Mouse (Mus musculus) hindbrain, postnatal 0 days (tissue): Measurements from ENCODE around the gene Dennd2a. TPM values are rescaled to one million over a fixed set of nuclear protein-coding genes. Genes with fewer than 3 reads are reported as not detected.

ENCODE experiments used
- ATAC-seq: fragments of 200-750 bp; cut with Nextera tagmentation; 2 replicates; pipeline ENCODE4 v1.8.0; 2017; ENCODE audit warnings: mild to moderate bottlenecking, moderate TSS enrichment, moderate library complexity
- DNase-seq: peaks from one replicate; pipeline ENCODE4 v3.0.0-alpha.2; 2015; ENCODE audit warnings: low spot score
- H3K27ac ChIP-seq: fragments of 300-500 bp; sonication (generic); 2 replicates; pipeline ENCODE4 v1.5.1; 2014; ENCODE audit warnings: mild to moderate bottlenecking
- H3K27me3 ChIP-seq: fragments of 300-500 bp; sonication (generic); 2 replicates; pipeline ENCODE4 v1.6.1; 2014; ENCODE audit warnings: low read length, mixed read lengths; ENCODE audit not compliant: insufficient read depth
- H3K36me3 ChIP-seq: fragments of 300-500 bp; sonication (generic); 2 replicates; pipeline ENCODE4 v1.6.1; 2014; ENCODE audit warnings: low read length, mixed read lengths; ENCODE audit not compliant: insufficient read depth
- H3K4me1 ChIP-seq: fragments of 300-500 bp; sonication (generic); 2 replicates; pipeline ENCODE4 v1.6.1; 2014; ENCODE audit warnings: antibody characterized with exemption, low read length, mixed read lengths; ENCODE audit not compliant: insufficient read depth
- H3K4me2 ChIP-seq: fragments of 300-500 bp; sonication (generic); 2 replicates; pipeline ENCODE4 v1.6.1; 2014; ENCODE audit warnings: low read depth, mild to moderate bottlenecking, low read length, moderate library complexity, mixed read lengths
- H3K4me3 ChIP-seq: fragments of 300-500 bp; sonication (generic); 2 replicates; pipeline ENCODE4 v1.5.1; 2014; ENCODE audit warnings: low read length
- H3K9ac ChIP-seq: fragments of 300-500 bp; sonication (generic); replicated peaks from 2 replicates; pipeline ENCODE4 v1.6.1; 2014; ENCODE audit warnings: mild to moderate bottlenecking, low read length, moderate library complexity, mixed read lengths
- H3K9me3 ChIP-seq: fragments of 300-500 bp; sonication (generic); 2 replicates; pipeline ENCODE4 v1.6.1; 2016; ENCODE audit warnings: low read length, mixed read lengths
- CTCF ChIP-seq: IDR thresholded peaks from 2 replicates; pipeline ENCODE4 v1.5.1; 2016; ENCODE audit warnings: antibody characterized with exemption, control low read depth, low read depth
- WGBS: fragments of 180-500 bp; shearing (Covaris S2); extraction: QIAGEN DNeasy Blood & Tissue Kit; methylation state at CpG from one replicate; pipeline ENCODE4 v1.1.7; 2014; 5-methylcytosine and 5-hydroxymethylcytosine counted together
- polyA plus RNA-seq: library from polyadenylated mRNA; unstranded; fragments of >200 nt; fragmentation: Nextera tagmentation; extraction: Ambion mirVana; gene quantifications from 2 replicates; pipeline ENCODE4 v1.2.1, GENCODE M21; 2015
- total RNA-seq: library from RNA; depleted of rRNA; stranded (reverse); fragments of >200 nt; gene quantifications from 2 replicates; pipeline ENCODE4 v1.2.3, GENCODE M21; 2014

Gene Dennd2a
- total and polyA plus RNA-seq, 2 experiments from 2014 or later, result 13.2 to 30.4 TPM

GRCm38 (mm10) chr6:39545474-39545873 lies 12.2 kb downstream of the Dennd2a start:
- no peak overlapping the region for H3K4me3 ChIP-seq
- H3K36me3 ChIP-seq, result no peaks in the 10 kb centered on the region
- 83% methylated on average over 7 of the region's 7 CpGs for WGBS
- ATAC-seq, result no peak
- H3K9ac ChIP-seq, result no peak overlapping the region
- 0 out of 2 replicates have a peak overlapping the region, but pooled peaks have one; percentile 5 for H3K27ac ChIP-seq
- no peaks in the 10 kb centered on the region for H3K9me3 ChIP-seq
- H3K4me2 ChIP-seq, result no peak overlapping the region
- no peaks in the 10 kb centered on the region for H3K27me3 ChIP-seq
- peaks cover 16% of the 10 kb centered on the region; the same call in 1 of the 2 replicates for H3K4me1 ChIP-seq
- TF ChIP-seq CTCF, result no peak
- no peak for DNase-seq

DNA sequence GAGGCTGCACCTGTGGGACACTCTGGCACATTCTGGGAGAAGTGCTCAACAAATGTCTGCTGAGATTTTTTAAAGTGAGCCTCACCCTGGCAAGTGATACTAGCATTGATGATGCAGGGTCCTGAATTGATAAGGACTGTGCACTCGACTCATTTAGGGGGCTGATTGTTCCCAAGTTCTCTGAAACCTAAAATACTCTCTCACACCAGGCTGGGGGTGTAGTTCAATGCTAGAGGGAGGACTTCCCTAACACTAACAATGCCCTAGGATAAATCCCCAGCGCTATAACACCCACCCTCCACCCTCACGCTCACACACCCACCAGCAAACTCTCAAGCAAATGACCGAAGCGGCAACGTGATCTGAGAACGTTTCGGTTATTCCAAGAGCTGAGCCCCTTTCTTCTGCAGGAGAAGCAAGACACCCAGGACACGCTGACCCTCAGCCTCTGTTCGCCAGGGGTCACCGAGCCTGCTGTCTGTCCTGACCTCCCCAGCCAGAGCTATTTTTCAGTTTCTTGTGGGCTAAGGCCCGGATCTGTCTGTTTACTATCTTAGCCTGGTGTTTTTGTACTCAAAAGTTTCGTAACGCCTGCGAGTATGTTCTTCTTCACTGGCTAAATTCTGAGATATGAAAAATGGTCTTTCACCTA lies 13.8 kb downstream of the Dennd2a start:
- no peak; the same call in 1 of the 2 replicates for ATAC-seq
- Histone ChIP-seq H3K27ac (peak overlapping the region; percentile 64), H3K4me1 (peaks cover 27% of the 10 kb centered on the region)

GRCm38 (mm10) chr6:39542631-39543597 lies 14.8 kb downstream of the Dennd2a start:
- Histone ChIP-seq H3K9ac (no peak overlapping the region), H3K27ac (peak overlapping the region; percentile 64), H3K27me3 (no peaks in the 10 kb centered on the region), H3K9me3 (no peaks in the 10 kb centered on the region), H3K4me2 (no peak overlapping the region), H3K36me3 (no peaks in the 10 kb centered on the region), H3K4me3 (no peak overlapping the region), H3K4me1 (peaks cover 27% of the 10 kb centered on the region)
- no peak for TF ChIP-seq CTCF
- peak; percentile 82 for DNase-seq
- ATAC-seq, result peak; percentile 84
- WGBS, result 16% methylated on average over 15 of the region's 15 CpGs

More for the DNA sequence above, 13.8 kb downstream of the Dennd2a start:
- H3K9me3 ChIP-seq, result no peaks in the 10 kb centered on the region
- TF ChIP-seq CTCF, result no peak
- H3K4me3 ChIP-seq, result no peak overlapping the region
- no peak overlapping the region for H3K9ac ChIP-seq
- DNase-seq, result no peak
- 0 out of 2 replicates have a peak overlapping the region, but pooled peaks have one; percentile 5 for H3K4me2 ChIP-seq
- H3K36me3 ChIP-seq, result no peaks in the 10 kb centered on the region
- WGBS, result 29% methylated on average over 15 of the region's 15 CpGs
- no peaks in the 10 kb centered on the region for H3K27me3 ChIP-seq

- Histone ChIP-seq H3K4me3 (no peak overlapping the region), H3K4me2 (no peak overlapping the region), H3K9me3 (no peaks in the 10 kb centered on the region), H3K27ac (no peak overlapping the region), H3K9ac (no peak overlapping the region), H3K4me1 (peaks cover 27% of the 10 kb centered on the region), H3K27me3 (no peaks in the 10 kb centered on the region), H3K36me3 (no peaks in the 10 kb centered on the region)
- ATAC-seq (no peak), DNase-seq (no peak)
- no peak for TF ChIP-seq CTCF
- WGBS, result 43% methylated on average over 2 of the region's 2 CpGs
Observed at GRCm38 (mm10) chr6:39540563-39540962, 17.1 kb downstream of the Dennd2a start.

DNA sequence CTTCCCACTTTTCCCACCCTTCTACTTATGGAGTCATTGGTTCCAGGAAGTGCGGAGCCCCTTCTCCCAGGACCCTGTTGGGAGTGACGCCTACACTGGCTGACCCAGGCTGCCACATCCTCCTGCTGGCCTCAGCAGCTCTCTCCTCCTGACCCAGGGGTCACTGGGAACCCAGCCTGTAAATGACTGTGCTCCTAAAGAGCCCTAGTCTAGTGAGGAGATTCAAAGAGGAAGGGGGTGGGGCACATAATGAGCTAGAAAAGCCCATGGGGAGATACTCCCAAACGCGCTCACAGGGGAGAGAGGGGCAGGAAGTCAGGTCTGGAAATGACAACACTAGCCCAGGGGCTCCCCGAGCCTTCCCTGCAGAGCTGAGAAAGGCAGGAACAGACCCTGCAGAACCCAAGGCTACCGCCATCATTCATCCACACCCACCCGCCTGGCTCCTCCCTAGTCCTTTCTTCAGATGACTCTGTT lies 17.9 kb downstream of the Dennd2a start:
- H3K4me1 ChIP-seq, result peaks cover 27% of the 10 kb centered on the region
- no peaks in the 10 kb centered on the region for H3K27me3 ChIP-seq
- no peak for TF ChIP-seq CTCF
- ATAC-seq (peak; percentile 25), DNase-seq (no peak)
- 11% methylated on average over 6 of the region's 7 CpGs for WGBS
- peak overlapping the region; percentile 46 for H3K4me2 ChIP-seq
- H3K4me3 ChIP-seq, result no peak overlapping the region
- H3K36me3 ChIP-seq, result no peaks in the 10 kb centered on the region
- H3K9ac ChIP-seq, result peak overlapping the region; percentile 30; the same call in 1 of the 2 replicates
- H3K9me3 ChIP-seq, result no peaks in the 10 kb centered on the region
- peak overlapping the region; percentile 60; the same call in 1 of the 2 replicates for H3K27ac ChIP-seq

- DNase-seq, result no peak
- no peak overlapping the region for H3K4me2 ChIP-seq
- no peak for TF ChIP-seq CTCF
- no peak overlapping the region for H3K27ac ChIP-seq
- no peaks in the 10 kb centered on the region for H3K27me3 ChIP-seq
- H3K9me3 ChIP-seq, result no peaks in the 10 kb centered on the region
- peaks cover 20% of the 10 kb centered on the region for H3K4me1 ChIP-seq
- no peak for ATAC-seq
- H3K4me3 ChIP-seq, result no peak overlapping the region
- WGBS, result 76% methylated on average over 8 of the region's 8 CpGs
- H3K36me3 ChIP-seq, result no peaks in the 10 kb centered on the region
- no peak overlapping the region for H3K9ac ChIP-seq
Observed at GRCm38 (mm10) chr6:39538227-39538626, 19.4 kb downstream of the Dennd2a start.
